Mouse (Mus musculus): Measurements from ENCODE around the gene Btbd9. TPM values are rescaled to one million over a fixed set of nuclear protein-coding genes. Genes with fewer than 3 reads are reported as not detected.

Btbd9 gene
- polyA plus RNA-seq, 1 experiment from 2014 or later, result 63.1 TPM

GRCm38 (mm10) chr17:30590417-30591198, 14.3 kb upstream of the Btbd9 start:
- Histone ChIP-seq H3K4me2 (replicated peaks; ENCODE audit: low read depth, low read length) (no peak overlapping the region), H3K9ac (replicated peaks; ENCODE audit: low read depth, low read length) (no peak overlapping the region), H3K36me3 (ENCODE audit: control insufficient read depth, insufficient read depth, low read length) (peaks cover 19% of the 10 kb centered on the region), H3K27me3 (ENCODE audit: control insufficient read depth, insufficient read depth, low read length) (no peaks in the 10 kb centered on the region), H3K4me1 (ENCODE audit: control insufficient read depth, insufficient read depth, low read length) (no peaks in the 10 kb centered on the region), H3K9me3 (ENCODE audit: control insufficient read depth, low read depth, low read length) (no peaks in the 10 kb centered on the region), H3K4me3 (ENCODE audit: low read depth, low read length) (no peak overlapping the region), H3K27ac (ENCODE audit: low read length) (no peak overlapping the region)
- WGBS, result 53% methylated on average over 17 of the region's 17 CpGs
- 0 out of 2 replicates have a peak, but pooled peaks have one; percentile 37 for ATAC-seq (ENCODE audit: insufficient number of reproducible peaks, insufficient read depth, low FRiP score, low read depth)

GRCm38 (mm10) chr17:30583258-30584001, 7.1 kb upstream of the Btbd9 start:
- Histone ChIP-seq H3K9me3 (ENCODE audit: control insufficient read depth, low read depth, low read length) (no peaks in the 10 kb centered on the region), H3K36me3 (ENCODE audit: control insufficient read depth, insufficient read depth, low read length) (no peaks in the 10 kb centered on the region), H3K9ac (replicated peaks; ENCODE audit: low read depth, low read length) (no peak overlapping the region), H3K27ac (ENCODE audit: low read length) (no peak overlapping the region), H3K4me2 (replicated peaks; ENCODE audit: low read depth, low read length) (no peak overlapping the region), H3K4me1 (ENCODE audit: control insufficient read depth, insufficient read depth, low read length) (no peaks in the 10 kb centered on the region), H3K4me3 (ENCODE audit: low read depth, low read length) (no peak overlapping the region), H3K27me3 (ENCODE audit: control insufficient read depth, insufficient read depth, low read length) (no peaks in the 10 kb centered on the region)
- WGBS, result 78% methylated on average over 2 of the region's 2 CpGs
- no peak for ATAC-seq (ENCODE audit: insufficient number of reproducible peaks, insufficient read depth, low FRiP score, low read depth)

- H3K27me3 ChIP-seq (ENCODE audit: control insufficient read depth, insufficient read depth, low read length), result no peaks in the 10 kb centered on the region
- no peak overlapping the region for H3K9ac ChIP-seq (replicated peaks; ENCODE audit: low read depth, low read length)
- H3K36me3 ChIP-seq (ENCODE audit: control insufficient read depth, insufficient read depth, low read length), result no peaks in the 10 kb centered on the region
- no peak for ATAC-seq (ENCODE audit: insufficient number of reproducible peaks, insufficient read depth, low FRiP score, low read depth)
- no peak overlapping the region for H3K4me3 ChIP-seq (ENCODE audit: low read depth, low read length)
- 83% methylated on average over 3 of the region's 3 CpGs for WGBS
- no peak overlapping the region for H3K27ac ChIP-seq (ENCODE audit: low read length)
- no peaks in the 10 kb centered on the region for H3K9me3 ChIP-seq (ENCODE audit: control insufficient read depth, low read depth, low read length)
- H3K4me1 ChIP-seq (ENCODE audit: control insufficient read depth, insufficient read depth, low read length), result no peaks in the 10 kb centered on the region
- H3K4me2 ChIP-seq (replicated peaks; ENCODE audit: low read depth, low read length), result no peak overlapping the region
Observed at GRCm38 (mm10) chr17:30582313-30582712, 6.0 kb upstream of the Btbd9 start.

GRCm38 (mm10) chr17:30581201-30581600, 4.9 kb upstream of the Btbd9 start:
- Histone ChIP-seq H3K9ac (replicated peaks; ENCODE audit: low read depth, low read length) (no peak overlapping the region), H3K9me3 (ENCODE audit: control insufficient read depth, low read depth, low read length) (no peaks in the 10 kb centered on the region), H3K27me3 (ENCODE audit: control insufficient read depth, insufficient read depth, low read length) (no peaks in the 10 kb centered on the region), H3K4me1 (ENCODE audit: control insufficient read depth, insufficient read depth, low read length) (peaks cover 4% of the 10 kb centered on the region; the same call in 1 of the 2 replicates), H3K27ac (ENCODE audit: low read length) (no peak overlapping the region), H3K36me3 (ENCODE audit: control insufficient read depth, insufficient read depth, low read length) (no peaks in the 10 kb centered on the region), H3K4me3 (ENCODE audit: low read depth, low read length) (no peak overlapping the region), H3K4me2 (replicated peaks; ENCODE audit: low read depth, low read length) (no peak overlapping the region)
- WGBS, result 79% methylated on average over 6 of the region's 6 CpGs
- no peak for ATAC-seq (ENCODE audit: insufficient number of reproducible peaks, insufficient read depth, low FRiP score, low read depth)

GRCm38 (mm10) chr17:30580781-30581180, 4.5 kb upstream of the Btbd9 start:
- Histone ChIP-seq H3K4me2 (replicated peaks; ENCODE audit: low read depth, low read length) (no peak overlapping the region), H3K27me3 (ENCODE audit: control insufficient read depth, insufficient read depth, low read length) (no peaks in the 10 kb centered on the region), H3K9ac (replicated peaks; ENCODE audit: low read depth, low read length) (no peak overlapping the region), H3K27ac (ENCODE audit: low read length) (no peak overlapping the region), H3K9me3 (ENCODE audit: control insufficient read depth, low read depth, low read length) (no peaks in the 10 kb centered on the region), H3K4me1 (ENCODE audit: control insufficient read depth, insufficient read depth, low read length) (peaks cover 4% of the 10 kb centered on the region; the same call in 1 of the 2 replicates), H3K4me3 (ENCODE audit: low read depth, low read length) (no peak overlapping the region), H3K36me3 (ENCODE audit: control insufficient read depth, insufficient read depth, low read length) (no peaks in the 10 kb centered on the region)
- WGBS, result 59% methylated on average over 1 of the region's 1 CpGs
- no peak for ATAC-seq (ENCODE audit: insufficient number of reproducible peaks, insufficient read depth, low FRiP score, low read depth)

GRCm38 (mm10) chr17:30576946-30577345, 658 bp upstream of the Btbd9 start:
- Histone ChIP-seq H3K4me2 (replicated peaks; ENCODE audit: low read depth, low read length) (peak overlapping the region; percentile 88), H3K36me3 (ENCODE audit: control insufficient read depth, insufficient read depth, low read length) (no peaks in the 10 kb centered on the region), H3K4me1 (ENCODE audit: control insufficient read depth, insufficient read depth, low read length) (peaks cover 9% of the 10 kb centered on the region), H3K27me3 (ENCODE audit: control insufficient read depth, insufficient read depth, low read length) (no peaks in the 10 kb centered on the region), H3K9ac (replicated peaks; ENCODE audit: low read depth, low read length) (peak overlapping the region; percentile 68), H3K9me3 (ENCODE audit: control insufficient read depth, low read depth, low read length) (no peaks in the 10 kb centered on the region), H3K4me3 (ENCODE audit: low read depth, low read length) (peak overlapping the region; percentile 73), H3K27ac (ENCODE audit: low read length) (peak overlapping the region; percentile 89; the same call in 1 of the 2 replicates)
- 42% methylated on average over 12 of the region's 12 CpGs for WGBS
- ATAC-seq (ENCODE audit: insufficient number of reproducible peaks, insufficient read depth, low FRiP score, low read depth), result no peak

GRCm38 (mm10) chr17:30575121-30575904, 975 bp downstream of the Btbd9 start:
- peak overlapping the region; percentile 89 for H3K27ac ChIP-seq (ENCODE audit: low read length)
- H3K4me3 ChIP-seq (ENCODE audit: low read depth, low read length), result peak overlapping the region; percentile 73
- H3K4me1 ChIP-seq (ENCODE audit: control insufficient read depth, insufficient read depth, low read length), result peaks cover 9% of the 10 kb centered on the region
- 6% methylated on average over 35 of the region's 35 CpGs for WGBS
- H3K4me2 ChIP-seq (replicated peaks; ENCODE audit: low read depth, low read length), result peak overlapping the region; percentile 88
- no peaks in the 10 kb centered on the region for H3K36me3 ChIP-seq (ENCODE audit: control insufficient read depth, insufficient read depth, low read length)
- H3K9ac ChIP-seq (replicated peaks; ENCODE audit: low read depth, low read length), result peak overlapping the region; percentile 68
- no peaks in the 10 kb centered on the region for H3K9me3 ChIP-seq (ENCODE audit: control insufficient read depth, low read depth, low read length)
- no peaks in the 10 kb centered on the region for H3K27me3 ChIP-seq (ENCODE audit: control insufficient read depth, insufficient read depth, low read length)
- ATAC-seq (ENCODE audit: insufficient number of reproducible peaks, insufficient read depth, low FRiP score, low read depth), result peak; percentile 25; the same call in 1 of the 2 replicates

GRCm38 (mm10) chr17:30574783-30575075, 1.6 kb downstream of the Btbd9 start:
- Histone ChIP-seq H3K4me1 (ENCODE audit: control insufficient read depth, insufficient read depth, low read length) (peaks cover 12% of the 10 kb centered on the region), H3K36me3 (ENCODE audit: control insufficient read depth, insufficient read depth, low read length) (no peaks in the 10 kb centered on the region), H3K9me3 (ENCODE audit: control insufficient read depth, low read depth, low read length) (no peaks in the 10 kb centered on the region), H3K4me3 (ENCODE audit: low read depth, low read length) (peak overlapping the region; percentile 73; the same call in 1 of the 2 replicates), H3K27me3 (ENCODE audit: control insufficient read depth, insufficient read depth, low read length) (no peaks in the 10 kb centered on the region), H3K27ac (ENCODE audit: low read length) (no peak overlapping the region), H3K9ac (replicated peaks; ENCODE audit: low read depth, low read length) (no peak overlapping the region), H3K4me2 (replicated peaks; ENCODE audit: low read depth, low read length) (peak overlapping the region; percentile 88)
- no peak for ATAC-seq (ENCODE audit: insufficient number of reproducible peaks, insufficient read depth, low FRiP score, low read depth)
- WGBS, result 67% methylated on average over 8 of the region's 8 CpGs

All from stomach, embryonic 14.5 days (tissue).